Mouse (Mus musculus): ENCODE results near the gene Tnfsf18.

Gene Tnfsf18

DNA sequence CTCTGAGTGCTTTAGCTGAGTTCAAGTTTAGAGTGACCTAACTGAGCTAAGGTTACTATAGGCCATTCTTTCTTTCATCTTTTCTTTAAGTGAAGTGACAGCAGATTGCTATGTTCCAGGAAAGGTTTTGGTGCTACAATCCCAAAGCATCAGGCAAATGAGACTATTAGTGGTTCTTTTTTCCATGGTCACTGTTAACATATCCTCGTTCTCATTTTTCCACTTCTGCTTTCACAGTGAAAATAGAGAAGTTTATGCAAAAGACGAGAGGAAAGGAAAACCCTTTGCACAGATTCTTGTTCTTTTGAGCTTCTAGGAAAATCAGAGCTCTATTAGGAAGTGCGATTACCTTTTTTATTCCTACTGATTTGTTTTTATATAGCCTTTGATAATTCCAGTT lies 22.9 kb downstream of the Tnfsf18 start:
- Histone ChIP-seq H3K36me3 (ENCODE audit: control insufficient read depth, insufficient read depth, low read length, poor library complexity, severe bottlenecking) (no peaks in the 10 kb centered on the region), H3K27me3 (ENCODE audit: control insufficient read depth, insufficient read depth, low read length, poor library complexity, severe bottlenecking) (no peaks in the 10 kb centered on the region)
- DNase-seq (ENCODE audit: low read depth, low spot score), result peak; percentile 50

DNA sequence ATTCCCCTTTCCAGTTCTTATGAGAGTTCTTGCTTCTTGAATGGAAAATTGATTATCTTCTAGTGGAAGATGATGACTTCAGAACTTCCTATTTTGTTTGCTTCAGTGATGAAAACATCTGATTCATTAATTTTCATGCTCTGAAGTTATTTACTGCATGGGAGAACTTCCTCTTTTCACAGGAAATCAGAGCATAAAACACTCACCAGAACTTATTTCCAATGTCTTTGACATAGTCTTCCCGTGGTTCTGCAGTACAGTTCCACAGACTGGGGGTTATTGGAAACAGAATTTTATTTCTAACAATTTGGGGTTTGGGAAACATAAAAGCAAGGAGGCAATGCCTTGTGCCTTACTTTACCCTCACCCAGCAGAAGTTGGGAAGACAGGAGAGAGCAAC lies 25.8 kb downstream of the Tnfsf18 start:
- no peaks in the 10 kb centered on the region for H3K27me3 ChIP-seq (ENCODE audit: control insufficient read depth, insufficient read depth, low read length, poor library complexity, severe bottlenecking)
- H3K36me3 ChIP-seq (ENCODE audit: control insufficient read depth, insufficient read depth, low read length, poor library complexity, severe bottlenecking), result no peaks in the 10 kb centered on the region
- DNase-seq (ENCODE audit: low read depth, low spot score), result peak; percentile 67

DNA sequence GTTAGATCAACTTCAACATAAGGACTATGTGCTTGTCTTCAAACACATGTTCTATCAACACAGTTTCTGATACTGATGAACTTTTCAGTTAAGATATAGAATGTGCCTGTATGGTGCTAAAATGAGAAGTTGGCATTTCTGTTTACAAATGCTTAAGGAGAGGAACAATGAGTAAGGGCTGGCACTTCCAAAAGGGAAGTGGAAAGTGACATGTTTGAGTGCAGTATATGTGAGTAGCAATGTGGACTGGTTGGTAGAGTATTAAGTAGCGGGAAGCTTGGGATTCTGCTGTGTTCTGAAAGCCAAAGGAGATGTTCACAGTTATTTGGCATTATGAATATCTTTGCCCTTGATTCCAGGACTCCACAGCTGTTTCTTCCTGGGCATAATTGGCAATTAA lies 33.7 kb downstream of the Tnfsf18 start:
- H3K36me3 ChIP-seq (ENCODE audit: control insufficient read depth, insufficient read depth, low read length, poor library complexity, severe bottlenecking), result no peaks in the 10 kb centered on the region
- no peak for DNase-seq (ENCODE audit: low read depth, low spot score)
- H3K27me3 ChIP-seq (ENCODE audit: control insufficient read depth, insufficient read depth, low read length, poor library complexity, severe bottlenecking), result no peaks in the 10 kb centered on the region

DNA sequence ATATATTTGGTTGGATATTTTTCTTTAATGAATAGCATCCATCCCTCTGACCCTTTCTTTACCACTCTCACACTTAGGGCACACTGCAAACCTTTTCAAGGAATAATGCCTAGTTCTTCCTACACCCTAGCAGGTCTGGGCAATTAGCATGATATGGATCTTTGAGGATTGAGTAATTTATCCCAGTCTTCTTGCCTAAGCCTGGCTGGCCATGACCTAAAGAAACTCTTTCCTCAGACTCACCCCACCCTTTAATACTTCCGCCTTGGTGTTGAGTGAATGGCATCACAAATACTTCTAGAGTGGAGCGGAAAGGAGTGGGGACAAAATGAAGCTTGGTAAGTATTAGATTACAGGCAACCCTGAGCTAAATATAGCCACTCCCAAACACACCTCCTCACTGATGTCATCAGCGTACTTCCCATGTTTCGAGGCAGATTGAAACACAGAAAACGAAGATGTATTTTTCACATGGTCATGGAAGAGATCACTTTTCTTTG lies 56.2 kb downstream of the Tnfsf18 start:
- Histone ChIP-seq H3K27me3 (ENCODE audit: control insufficient read depth, insufficient read depth, low read length, poor library complexity, severe bottlenecking) (no peaks in the 10 kb centered on the region), H3K36me3 (ENCODE audit: control insufficient read depth, insufficient read depth, low read length, poor library complexity, severe bottlenecking) (no peaks in the 10 kb centered on the region)
- no peak for DNase-seq (ENCODE audit: low read depth, low spot score)

DNA sequence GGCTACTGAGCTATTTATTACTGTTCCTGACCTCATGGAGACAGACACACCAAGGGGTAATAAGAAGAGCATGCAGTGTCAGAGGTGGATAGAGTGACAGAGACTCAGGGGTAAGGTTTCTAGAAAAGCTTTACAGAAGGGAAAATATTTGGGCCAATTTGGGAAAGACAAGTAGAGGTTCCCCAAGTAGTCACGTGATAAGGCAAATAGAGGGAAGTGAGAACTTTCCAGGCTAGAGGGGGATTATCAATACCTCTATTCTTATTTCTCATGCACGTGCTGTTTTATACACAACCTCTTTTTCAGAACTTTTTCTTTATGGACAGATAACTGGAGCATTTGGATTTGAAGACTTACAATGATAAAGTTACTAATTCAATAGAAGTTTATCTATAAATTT lies 57.6 kb downstream of the Tnfsf18 start:
- Histone ChIP-seq H3K27me3 (ENCODE audit: control insufficient read depth, insufficient read depth, low read length, poor library complexity, severe bottlenecking) (no peaks in the 10 kb centered on the region), H3K36me3 (ENCODE audit: control insufficient read depth, insufficient read depth, low read length, poor library complexity, severe bottlenecking) (no peaks in the 10 kb centered on the region)
- no peak for DNase-seq (ENCODE audit: low read depth, low spot score)

Data from splenic B cell, adult 2 months (primary cell).